In the genomic region with DNA sequence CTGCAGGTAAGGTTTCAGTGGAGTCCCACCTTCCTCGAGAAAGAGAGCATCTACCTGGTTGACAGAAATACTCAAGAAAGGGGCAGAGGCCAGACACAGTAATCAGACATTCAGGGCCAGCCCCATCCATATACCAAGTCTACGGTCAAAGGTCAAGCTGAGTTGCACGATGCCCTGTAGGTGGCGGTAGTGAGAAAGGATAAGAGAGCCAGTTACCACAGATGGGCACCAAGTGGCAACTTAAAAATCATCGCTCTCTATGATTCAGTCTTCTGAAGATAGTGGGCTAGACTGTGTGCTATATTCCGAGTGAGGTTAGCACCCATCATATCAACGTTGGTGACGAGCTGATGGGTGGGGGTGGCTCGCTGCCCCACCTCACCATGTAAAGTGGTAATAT, we compare ENCODE assay signal across 8 mouse cellular contexts. TPM values are rescaled to one million over a fixed set of nuclear protein-coding genes. Genes with fewer than 3 reads are reported as not detected.
DNase-seq lines count a peak whose midpoint lies in the region; TF ChIP-seq lines count a peak whose summit lies in the region.

No protein-coding gene starts in this region.

- TF ChIP-seq CTCF in layer of hippocampus, adult 2 months (conservative IDR thresholded peaks at IDR 0.05), result peak; percentile 78

- peak overlapping the region; percentile 84 for H3K27ac ChIP-seq in layer of hippocampus, adult 2 months

- DNase-seq in layer of hippocampus, adult 2 months (ENCODE audit: low spot score in 2 of 2), result peak in 1 of 2 experiments; percentile 55
- DNase-seq in layer of hippocampus, postnatal 36 days, result no peak
- DNase-seq in NIH3T3 (ENCODE audit: low read depth), result peak; percentile 48
- peak; percentile 70 for DNase-seq in c-Kit-positive CD71-positive TER-119-negative erythroid progenitor cells, embryonic 14.5 days (ENCODE audit: low read depth)
- DNase-seq in large intestine, adult 2 months (ENCODE audit: low read depth, low spot score), result peak; percentile 27
- DNase-seq in retina, postnatal 1 day, result peak; percentile 77
- no peak for DNase-seq in gastrocnemius, postnatal 10 days
- DNase-seq in right cerebral cortex, postnatal 4 days, result no peak

- no peak overlapping the region for H3K4me3 ChIP-seq in layer of hippocampus, adult 2 months

- 67% methylated on average over 9 of the region's 9 CpGs for WGBS in large intestine, adult 2 months

RNA-seq across cellular contexts. Expression of a gene that starts 32.5 kb away (rescaled TPM):
- total RNA-seq in layer of hippocampus, adult 2 months (2021), result 1 to 10 TPM; 7.7 to 9.0 TPM
- 1 to 10 TPM; 9.4 to 9.5 TPM for total RNA-seq in layer of hippocampus, postnatal 36 days (2021)
- polyA plus RNA-seq in large intestine, adult 2 months (2012; rRNA removed), result 21.8 and 24.1 TPM in 2 replicates
- total RNA-seq in gastrocnemius, postnatal 10 days (2021), result 1 to 10 TPM; 3.4 to 4.8 TPM

RNA-seq across cellular contexts. Expression of a gene that starts 43.3 kb away (rescaled TPM):
- under 1 TPM in 1 of 2 experiments, not detected in 1; 0.37 TPM for total RNA-seq in layer of hippocampus, adult 2 months (2021)
- total RNA-seq in layer of hippocampus, postnatal 36 days (2021), result under 1 TPM in 1 of 2 experiments, not detected in 1; 0.38 TPM
- 7.9 and 11.4 TPM in 2 replicates for polyA plus RNA-seq in large intestine, adult 2 months (2012; rRNA removed)
- total RNA-seq in gastrocnemius, postnatal 10 days (2021), result 1 to 10 TPM in 1 of 2 experiments, under 1 TPM in 1; 0.97 to 2.8 TPM

Comparison
In these comparisons a context has a peak if more than half of its experiments do, and no peak if none do; other contexts are left out.
1. DNase-seq: peak in NIH3T3 (single experiment), c-Kit-positive CD71-positive TER-119-negative erythroid progenitor cells, embryonic 14.5 days (single experiment), large intestine, adult 2 months (single experiment) and retina, postnatal 1 day (single experiment); none in layer of hippocampus, postnatal 36 days (0 of 2), gastrocnemius, postnatal 10 days (single experiment) and right cerebral cortex, postnatal 4 days (single experiment).